ENCODE assay signal across 11 mouse cellular contexts in the genomic region with DNA sequence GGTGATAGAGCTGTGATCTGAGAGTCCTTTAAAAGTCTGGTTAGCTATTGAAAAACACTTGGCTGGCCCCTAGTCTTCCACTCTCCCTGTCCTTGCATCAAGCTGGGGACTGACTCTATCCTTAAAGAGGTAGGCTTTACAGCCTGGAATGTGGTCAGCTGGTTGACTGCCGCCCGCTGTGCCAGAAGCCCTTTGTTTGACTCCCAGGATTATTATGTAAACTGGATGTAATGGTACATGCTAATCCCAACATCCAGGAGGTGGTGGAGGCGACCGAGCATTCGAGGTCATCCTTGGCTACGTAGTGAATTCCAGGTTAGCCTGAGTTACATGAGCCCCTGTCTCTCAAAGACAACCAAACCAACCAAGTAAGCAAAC. TPM values are rescaled to one million over a fixed set of nuclear protein-coding genes. Genes with fewer than 3 reads are reported as not detected.
DNase-seq lines count a peak whose midpoint lies in the region; ATAC-seq and TF ChIP-seq lines count a peak whose summit lies in the region.
"Had no signal": no experiment of that assay in that cellular context is flagged by ENCODE, and none has a peak within 500 bp of the region (broad histone marks: within the 10 kb centered on the region; RNA-seq: fewer than 3 reads in every experiment).

No protein-coding gene starts in this region.

- no peak for TF ChIP-seq CTCF in layer of hippocampus, adult 2 months (conservative IDR thresholded peaks at IDR 0.05)
- no peak for TF ChIP-seq CTCF in midbrain, postnatal 0 days (IDR thresholded peaks at IDR 0.05)

- no peaks in the 10 kb centered on the region for H3K27me3 ChIP-seq in midbrain, postnatal 0 days (ENCODE audit: insufficient read depth, low read length)

- no peak overlapping the region for H3K4me3 ChIP-seq in layer of hippocampus, adult 2 months
- H3K4me3 ChIP-seq in midbrain, postnatal 0 days (ENCODE audit: low read depth, low read length): no peak overlapping the region
- H3K4me3 ChIP-seq: midbrain, embryonic 12.5 days had no signal

- ATAC-seq in midbrain, postnatal 0 days (ENCODE audit: low FRiP score): no peak

- peaks cover 5% of the 10 kb centered on the region; the same call in 1 of the 2 replicates for H3K9me3 ChIP-seq in midbrain, postnatal 0 days (ENCODE audit: low read length)

- 22% methylated on average over 6 of the region's 6 CpGs for WGBS in midbrain, postnatal 0 days

- H3K4me1 ChIP-seq in midbrain, postnatal 0 days (ENCODE audit: insufficient read depth, low read length): no peaks in the 10 kb centered on the region

- intact Hi-C loops in heart, postnatal 14 days (cut with DNase I): no loop called here
- intact Hi-C loops in left cerebral cortex, postnatal 14 days (cut with DNase I): no loop called here

- no peak for DNase-seq in layer of hippocampus, adult 2 months (ENCODE audit: low spot score in 2 of 2)
- DNase-seq in layer of hippocampus, postnatal 14 days (ENCODE audit: low spot score in 2 of 2): no peak
- peak; percentile 28 for DNase-seq in embryo, embryonic 11 days
- DNase-seq in heart, postnatal 14 days: peak; percentile 72 to 78
- DNase-seq in midbrain, postnatal 0 days (ENCODE audit: low spot score): peak; percentile 29
- no peak for DNase-seq in left cerebral cortex, postnatal 14 days (ENCODE audit: low spot score in 2 of 2)
- no peak for DNase-seq in frontal cortex, postnatal 36 days (ENCODE audit: low spot score in 2 of 2)
- DNase-seq: cerebellum, postnatal 14 days; right cerebral cortex, postnatal 4 days had no signal

- no peak overlapping the region for H3K9ac ChIP-seq in midbrain, postnatal 0 days (replicated peaks; ENCODE audit: low read length, poor library complexity, severe bottlenecking)
- H3K9ac ChIP-seq: midbrain, embryonic 12.5 days had no signal

- peak overlapping the region; percentile 84 for H3K27ac ChIP-seq in layer of hippocampus, adult 2 months
- no peak overlapping the region for H3K27ac ChIP-seq in midbrain, postnatal 0 days (ENCODE audit: low read depth, low read length)
- H3K27ac ChIP-seq: midbrain, embryonic 12.5 days had no signal

- H3K4me2 ChIP-seq in midbrain, postnatal 0 days (ENCODE audit: low read depth, low read length, poor library complexity, severe bottlenecking): no peak overlapping the region
- H3K4me2 ChIP-seq: midbrain, embryonic 12.5 days had no signal

- H3K36me3 ChIP-seq in midbrain, postnatal 0 days (ENCODE audit: insufficient read depth, low read length): no peaks in the 10 kb centered on the region
- H3K36me3 ChIP-seq: midbrain, embryonic 12.5 days had no signal

RNA-seq across cellular contexts. Expression of a gene that starts 14.3 kb away (rescaled TPM):
- total RNA-seq in layer of hippocampus, adult 2 months (2021): 10 to 100 TPM; 73.4 to 83.6 TPM
- 10 to 100 TPM; 60.4 to 63.6 TPM for total RNA-seq in layer of hippocampus, postnatal 14 days (2021)
- 10 to 100 TPM; 44.2 to 45.6 TPM for total RNA-seq in heart, postnatal 14 days (2021)
- 65.7 and 77.5 TPM in 2 replicates for total RNA-seq in midbrain, postnatal 0 days (2014; rRNA removed)
- polyA plus RNA-seq in midbrain, postnatal 0 days (2015; fragmentation: Nextera tagmentation; extraction: Ambion mirVana): 34.6 and 37.6 TPM in 2 replicates
- 10 to 100 TPM; 71.2 to 72.2 TPM for total RNA-seq in left cerebral cortex, postnatal 14 days (2021)

RNA-seq across cellular contexts. Expression of a gene that starts 48.0 kb away (rescaled TPM):
- total RNA-seq in layer of hippocampus, adult 2 months (2021): 10 to 100 TPM; 69.8 to 70.2 TPM
- 10 to 100 TPM; 64.9 to 65.1 TPM for total RNA-seq in layer of hippocampus, postnatal 14 days (2021)
- total RNA-seq in heart, postnatal 14 days (2021): 10 to 100 TPM; 44.7 to 51.8 TPM
- total RNA-seq in midbrain, postnatal 0 days (2014; rRNA removed): 171 and 191 TPM in 2 replicates
- polyA plus RNA-seq in midbrain, postnatal 0 days (2015; fragmentation: Nextera tagmentation; extraction: Ambion mirVana): 74.2 and 86.2 TPM in 2 replicates
- total RNA-seq in left cerebral cortex, postnatal 14 days (2021): 10 to 100 TPM; 74.0 to 78.2 TPM

RNA-seq across cellular contexts. Expression of a gene that starts 57.7 kb away (rescaled TPM):
- total RNA-seq in layer of hippocampus, adult 2 months (2021): 1 to 10 TPM; 8.6 to 9.0 TPM
- total RNA-seq in layer of hippocampus, postnatal 14 days (2021): 10 to 100 TPM in 1 of 2 experiments, 1 to 10 TPM in 1; 9.3 to 22.9 TPM
- not detected for total RNA-seq in heart, postnatal 14 days (2021)
- total RNA-seq in midbrain, postnatal 0 days (2014; rRNA removed): 19.4 and 21.9 TPM in 2 replicates
- polyA plus RNA-seq in midbrain, postnatal 0 days (2015; fragmentation: Nextera tagmentation; extraction: Ambion mirVana): 30.9 and 32.2 TPM in 2 replicates
- 10 to 100 TPM; 46.0 to 56.9 TPM for total RNA-seq in left cerebral cortex, postnatal 14 days (2021)
- polyA plus RNA-seq: gonadal fat pad, adult 2 months had no signal

Comparison
In these comparisons a context has a peak if more than half of its experiments do, and no peak if none do; other contexts are left out.
1. DNase-seq: peak in embryo, embryonic 11 days (single experiment), heart, postnatal 14 days (2 of 2) and midbrain, postnatal 0 days (single experiment); none in layer of hippocampus, adult 2 months (0 of 2), layer of hippocampus, postnatal 14 days (0 of 2), left cerebral cortex, postnatal 14 days (0 of 2) and frontal cortex, postnatal 36 days (0 of 2).
2. RNA of a gene that starts 57.7 kb away (total RNA-seq): 46.0 to 56.9 TPM in left cerebral cortex, postnatal 14 days, 9.3 to 22.9 TPM in layer of hippocampus, postnatal 14 days, 19.4 to 21.9 TPM in midbrain, postnatal 0 days and 8.6 to 9.0 TPM in layer of hippocampus, adult 2 months; not detected in heart, postnatal 14 days; every median in the first group is over 4 times any median in the second.